Mouse (Mus musculus): ENCODE measurements around the gene Scarf2.

DNA sequence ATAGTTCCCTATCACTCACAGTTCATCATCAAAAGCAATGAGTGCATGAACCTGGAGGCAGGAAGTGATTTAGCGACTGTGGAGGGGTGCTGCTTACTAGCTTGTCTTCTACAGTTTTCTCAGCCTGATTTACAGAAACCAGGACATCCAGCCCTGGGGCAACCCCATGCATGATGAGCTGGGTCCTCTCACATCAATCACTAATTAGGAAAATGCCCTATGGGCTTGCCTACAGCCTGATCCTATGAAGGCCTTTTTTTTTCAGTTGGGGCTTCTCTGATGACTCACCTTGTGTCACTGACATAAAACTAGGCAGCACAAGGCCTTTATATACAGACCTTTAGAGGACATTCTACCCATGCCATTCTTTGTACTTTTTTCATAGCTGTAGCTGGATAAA is 17.4 kb upstream of the Scarf2 start:
- TF ChIP-seq TAL1 (conservative IDR thresholded peaks at IDR 0.05; ENCODE audit: low read depth, low read length) (no peak), CTCF (IDR thresholded peaks at IDR 0.05; ENCODE audit: low read depth, low read length) (no peak), GATA2 (IDR thresholded peaks at IDR 0.05; ENCODE audit: borderline replicate concordance, low read depth, low read length) (no peak), GATA1 (IDR thresholded peaks at IDR 0.05; ENCODE audit: borderline replicate concordance, low read length) (no peak), POLR2AphosphoS5 (IDR thresholded peaks at IDR 0.05; ENCODE audit: insufficient replicate concordance, low read depth, low read length) (no peak)

Data from G1E (cell line).